Comparison of ENCODE assay signal across 8 mouse cellular contexts in the genomic region with DNA sequence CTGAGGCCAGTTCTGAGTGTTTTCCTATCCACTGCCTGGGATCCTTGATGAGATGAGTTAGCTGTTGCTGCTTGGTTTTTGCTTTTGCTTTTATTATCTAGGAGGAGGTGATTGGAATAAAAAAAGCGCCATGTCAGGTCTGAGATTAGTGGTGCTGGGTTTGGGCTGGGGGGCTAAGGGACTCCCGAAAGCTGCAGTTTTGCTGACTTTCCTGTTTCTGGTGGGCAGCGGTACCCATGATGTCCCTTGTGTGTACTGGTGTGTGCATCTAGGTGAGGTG.
DNase-seq lines count a peak whose midpoint lies in the region; ATAC-seq and TF ChIP-seq lines count a peak whose summit lies in the region.

No protein-coding gene starts in this region.

- peaks cover 2% of the 10 kb centered on the region; the same call in 1 of the 2 replicates for H3K4me1 ChIP-seq in intestine, embryonic 14.5 days (replicated peaks; ENCODE audit: control insufficient read depth, insufficient read depth, low read length)
- no peaks in the 10 kb centered on the region for H3K4me1 ChIP-seq in intestine, postnatal 0 days (replicated peaks; ENCODE audit: control insufficient read depth, insufficient read depth, low read length)
- peaks cover 3% of the 10 kb centered on the region for H3K4me1 ChIP-seq in embryonic facial prominence, embryonic 11.5 days (ENCODE audit: control insufficient read depth, insufficient read depth, low read length)
- peaks cover 19% of the 10 kb centered on the region for H3K4me1 ChIP-seq in hindbrain, embryonic 11.5 days (replicated peaks; ENCODE audit: control insufficient read depth, insufficient read depth, low read length)
- peaks cover 33% of the 10 kb centered on the region for H3K4me1 ChIP-seq in midbrain, embryonic 12.5 days

- no peak for TF ChIP-seq CTCF in intestine, postnatal 0 days (IDR thresholded peaks at IDR 0.05; ENCODE audit: low read depth)

- H3K27me3 ChIP-seq in intestine, embryonic 14.5 days (replicated peaks; ENCODE audit: control insufficient read depth, insufficient read depth, low read length): no peaks in the 10 kb centered on the region
- no peaks in the 10 kb centered on the region for H3K27me3 ChIP-seq in intestine, postnatal 0 days (replicated peaks; ENCODE audit: control insufficient read depth, insufficient read depth, low read length)
- no peaks in the 10 kb centered on the region for H3K27me3 ChIP-seq in embryonic facial prominence, embryonic 11.5 days (ENCODE audit: control insufficient read depth, insufficient read depth, low read length)
- H3K27me3 ChIP-seq in hindbrain, embryonic 11.5 days (ENCODE audit: control insufficient read depth, insufficient read depth, low read length): no peaks in the 10 kb centered on the region
- no peaks in the 10 kb centered on the region for H3K27me3 ChIP-seq in midbrain, embryonic 12.5 days

- no peaks in the 10 kb centered on the region for H3K9me3 ChIP-seq in intestine, embryonic 14.5 days (ENCODE audit: control insufficient read depth, low read length)
- no peaks in the 10 kb centered on the region for H3K9me3 ChIP-seq in intestine, postnatal 0 days (ENCODE audit: control insufficient read depth)
- no peaks in the 10 kb centered on the region for H3K9me3 ChIP-seq in embryonic facial prominence, embryonic 11.5 days (replicated peaks; ENCODE audit: control insufficient read depth, low read length)
- H3K9me3 ChIP-seq in hindbrain, embryonic 11.5 days (ENCODE audit: control insufficient read depth, low read length): no peaks in the 10 kb centered on the region
- H3K9me3 ChIP-seq in midbrain, embryonic 12.5 days: no peaks in the 10 kb centered on the region

- no peak overlapping the region for H3K4me2 ChIP-seq in intestine, embryonic 14.5 days (ENCODE audit: low read length)
- no peak overlapping the region for H3K4me2 ChIP-seq in intestine, postnatal 0 days (replicated peaks; ENCODE audit: low read depth)
- no peak overlapping the region for H3K4me2 ChIP-seq in embryonic facial prominence, embryonic 11.5 days (ENCODE audit: low read depth, low read length)
- H3K4me2 ChIP-seq in hindbrain, embryonic 11.5 days (replicated peaks; ENCODE audit: low read depth, low read length): peak overlapping the region; percentile 6; the same call in 1 of the 2 replicates
- H3K4me2 ChIP-seq in midbrain, embryonic 12.5 days (replicated peaks): peak overlapping the region; percentile 39

- WGBS in intestine, embryonic 14.5 days: 87% methylated on average over 3 of the region's 3 CpGs
- WGBS in intestine, postnatal 0 days: 91% methylated on average over 3 of the region's 3 CpGs
- WGBS in embryonic facial prominence, embryonic 11.5 days: 89% methylated on average over 3 of the region's 3 CpGs
- 93% methylated on average over 3 of the region's 3 CpGs for WGBS in hindbrain, embryonic 11.5 days
- WGBS in midbrain, embryonic 12.5 days: 88% methylated on average over 3 of the region's 3 CpGs

- no peak overlapping the region for H3K4me3 ChIP-seq in intestine, embryonic 14.5 days (ENCODE audit: low read depth, low read length)
- H3K4me3 ChIP-seq in intestine, postnatal 0 days (ENCODE audit: low read depth, low read length): no peak overlapping the region
- H3K4me3 ChIP-seq in embryonic facial prominence, embryonic 11.5 days (ENCODE audit: low read depth, low read length): no peak overlapping the region
- H3K4me3 ChIP-seq in hindbrain, embryonic 11.5 days (ENCODE audit: low read depth, low read length): peak overlapping the region; percentile 1; the same call in 1 of the 2 replicates
- H3K4me3 ChIP-seq in midbrain, embryonic 12.5 days: peak overlapping the region; percentile 22; the same call in 1 of the 2 replicates

- peak overlapping the region; percentile 2; the same call in 1 of the 2 replicates for H3K27ac ChIP-seq in intestine, embryonic 14.5 days (ENCODE audit: low read depth)
- H3K27ac ChIP-seq in intestine, postnatal 0 days (ENCODE audit: low read depth, low read length): no peak overlapping the region
- H3K27ac ChIP-seq in embryonic facial prominence, embryonic 11.5 days (replicated peaks; ENCODE audit: low read depth, low read length): peak overlapping the region; percentile 17
- H3K27ac ChIP-seq in hindbrain, embryonic 11.5 days (ENCODE audit: low read depth, low read length): peak overlapping the region; percentile 79
- peak overlapping the region; percentile 85 for H3K27ac ChIP-seq in midbrain, embryonic 12.5 days (replicated peaks)

- ATAC-seq in intestine, embryonic 14.5 days (replicated peaks; ENCODE audit: low FRiP score, low TSS enrichment, low read depth): no peak
- no peak for ATAC-seq in intestine, postnatal 0 days
- no peak for ATAC-seq in embryonic facial prominence, embryonic 11.5 days (replicated peaks; ENCODE audit: insufficient number of reproducible peaks, low FRiP score, low TSS enrichment, low read depth)
- no peak for ATAC-seq in hindbrain, embryonic 11.5 days (ENCODE audit: low FRiP score)
- ATAC-seq in midbrain, embryonic 12.5 days (ENCODE audit: low FRiP score, low read depth): no peak

- no peak for DNase-seq in intestine, embryonic 14.5 days (ENCODE audit: low spot score)
- no peak for DNase-seq in embryonic facial prominence, embryonic 11.5 days (ENCODE audit: low spot score)
- no peak for DNase-seq in hindbrain, embryonic 11.5 days (ENCODE audit: low spot score)
- DNase-seq in frontal cortex, postnatal 10 days (ENCODE audit: low spot score in 2 of 2): no peak
- no peak for DNase-seq in urinary bladder, postnatal 10 days (ENCODE audit: low spot score)
- DNase-seq in spleen, postnatal 36 days (ENCODE audit: low spot score in 2 of 2): no peak

- no peaks in the 10 kb centered on the region for H3K36me3 ChIP-seq in intestine, embryonic 14.5 days (ENCODE audit: control insufficient read depth, insufficient read depth, low read length)
- H3K36me3 ChIP-seq in intestine, postnatal 0 days (ENCODE audit: control insufficient read depth, insufficient read depth): no peaks in the 10 kb centered on the region
- no peaks in the 10 kb centered on the region for H3K36me3 ChIP-seq in embryonic facial prominence, embryonic 11.5 days (replicated peaks; ENCODE audit: control insufficient read depth, insufficient read depth, low read depth, low read length)
- no peaks in the 10 kb centered on the region for H3K36me3 ChIP-seq in hindbrain, embryonic 11.5 days (ENCODE audit: control insufficient read depth, insufficient read depth, low read length)
- no peaks in the 10 kb centered on the region for H3K36me3 ChIP-seq in midbrain, embryonic 12.5 days

- H3K9ac ChIP-seq in intestine, embryonic 14.5 days (ENCODE audit: low read length): 0 out of 2 replicates have a peak overlapping the region, but pooled peaks have one; percentile 11
- no peak overlapping the region for H3K9ac ChIP-seq in intestine, postnatal 0 days (ENCODE audit: low read depth, low read length)
- H3K9ac ChIP-seq in embryonic facial prominence, embryonic 11.5 days (replicated peaks; ENCODE audit: low read length): no peak overlapping the region; the same call in 1 of the 2 replicates
- H3K9ac ChIP-seq in hindbrain, embryonic 11.5 days (ENCODE audit: low read depth, low read length): peak overlapping the region; percentile 44
- H3K9ac ChIP-seq in midbrain, embryonic 12.5 days (replicated peaks): peak overlapping the region; percentile 37; the same call in 1 of the 2 replicates

Comparison
In these comparisons a context has a peak if more than half of its experiments do, and no peak if none do; other contexts are left out.
1. H3K9ac ChIP-seq: peak in intestine, embryonic 14.5 days (single experiment), hindbrain, embryonic 11.5 days (single experiment) and midbrain, embryonic 12.5 days (single experiment); none in intestine, postnatal 0 days (single experiment) and embryonic facial prominence, embryonic 11.5 days (single experiment).
2. H3K4me2 ChIP-seq: peak in hindbrain, embryonic 11.5 days (single experiment) and midbrain, embryonic 12.5 days (single experiment); none in intestine, embryonic 14.5 days (single experiment), intestine, postnatal 0 days (single experiment) and embryonic facial prominence, embryonic 11.5 days (single experiment).
3. H3K4me3 ChIP-seq: peak in hindbrain, embryonic 11.5 days (single experiment) and midbrain, embryonic 12.5 days (single experiment); none in intestine, embryonic 14.5 days (single experiment), intestine, postnatal 0 days (single experiment) and embryonic facial prominence, embryonic 11.5 days (single experiment).